Mouse (Mus musculus): Measurements from ENCODE around the gene Antxr1. TPM values are rescaled to one million over a fixed set of nuclear protein-coding genes. Genes with fewer than 3 reads are reported as not detected.

The Antxr1 gene
- polyA plus RNA-seq, 1 experiment from 2014 or later, result 7.7 TPM

- Histone ChIP-seq H3K27me3 (ENCODE audit: control insufficient read depth, insufficient read depth, low read length) (no peaks in the 10 kb centered on the region), H3K4me2 (replicated peaks; ENCODE audit: low read depth, low read length) (no peak overlapping the region), H3K4me1 (ENCODE audit: control insufficient read depth, insufficient read depth, low read length) (no peaks in the 10 kb centered on the region), H3K9me3 (ENCODE audit: control insufficient read depth, low read length) (no peaks in the 10 kb centered on the region), H3K27ac (ENCODE audit: low read depth, low read length) (no peak overlapping the region), H3K4me3 (ENCODE audit: low read length) (no peak overlapping the region), H3K36me3 (ENCODE audit: control insufficient read depth, insufficient read depth, low read length) (no peaks in the 10 kb centered on the region), H3K9ac (ENCODE audit: low read depth, low read length) (no peak overlapping the region)
- WGBS, result 94% methylated on average over 3 of the region's 3 CpGs
- ATAC-seq (ENCODE audit: low FRiP score, low TSS enrichment), result no peak
Measured at GRCm38 (mm10) chr6:87171461-87171860, 164.2 kb downstream of the Antxr1 start.

GRCm38 (mm10) chr6:87170875-87171274 lies 164.7 kb downstream of the Antxr1 start:
- no peak for ATAC-seq (ENCODE audit: low FRiP score, low TSS enrichment)

GRCm38 (mm10) chr6:87170277-87170676 lies 165.3 kb downstream of the Antxr1 start:
- no peaks in the 10 kb centered on the region; the same call in 1 of the 2 replicates for H3K36me3 ChIP-seq (ENCODE audit: control insufficient read depth, insufficient read depth, low read length)
- no peak for ATAC-seq (ENCODE audit: low FRiP score, low TSS enrichment)
- H3K4me3 ChIP-seq (ENCODE audit: low read length), result no peak overlapping the region

More at GRCm38 (mm10) chr6:87170875-87171274, 164.7 kb downstream of the Antxr1 start:
- Histone ChIP-seq H3K9me3 (ENCODE audit: control insufficient read depth, low read length) (no peaks in the 10 kb centered on the region), H3K27ac (ENCODE audit: low read depth, low read length) (no peak overlapping the region), H3K4me1 (ENCODE audit: control insufficient read depth, insufficient read depth, low read length) (no peaks in the 10 kb centered on the region), H3K9ac (ENCODE audit: low read depth, low read length) (no peak overlapping the region), H3K4me2 (replicated peaks; ENCODE audit: low read depth, low read length) (no peak overlapping the region), H3K27me3 (ENCODE audit: control insufficient read depth, insufficient read depth, low read length) (no peaks in the 10 kb centered on the region), H3K4me3 (ENCODE audit: low read length) (no peak overlapping the region), H3K36me3 (ENCODE audit: control insufficient read depth, insufficient read depth, low read length) (no peaks in the 10 kb centered on the region; the same call in 1 of the 2 replicates)
- WGBS, result 76% methylated on average over 6 of the region's 6 CpGs

GRCm38 (mm10) chr6:87168021-87168420 lies 167.6 kb downstream of the Antxr1 start:
- no peak overlapping the region for H3K27ac ChIP-seq (ENCODE audit: low read depth, low read length)
- H3K4me2 ChIP-seq (replicated peaks; ENCODE audit: low read depth, low read length), result no peak overlapping the region
- ATAC-seq (ENCODE audit: low FRiP score, low TSS enrichment), result no peak
- 89% methylated on average over 9 of the region's 9 CpGs for WGBS
- no peak overlapping the region for H3K9ac ChIP-seq (ENCODE audit: low read depth, low read length)
- no peaks in the 10 kb centered on the region for H3K4me1 ChIP-seq (ENCODE audit: control insufficient read depth, insufficient read depth, low read length)
- H3K4me3 ChIP-seq (ENCODE audit: low read length), result no peak overlapping the region
- no peaks in the 10 kb centered on the region for H3K27me3 ChIP-seq (ENCODE audit: control insufficient read depth, insufficient read depth, low read length)
- no peaks in the 10 kb centered on the region for H3K9me3 ChIP-seq (ENCODE audit: control insufficient read depth, low read length)
- H3K36me3 ChIP-seq (ENCODE audit: control insufficient read depth, insufficient read depth, low read length), result no peaks in the 10 kb centered on the region; the same call in 1 of the 2 replicates

More at GRCm38 (mm10) chr6:87170277-87170676, 165.3 kb downstream of the Antxr1 start:
- Histone ChIP-seq H3K9me3 (ENCODE audit: control insufficient read depth, low read length) (no peaks in the 10 kb centered on the region), H3K9ac (ENCODE audit: low read depth, low read length) (no peak overlapping the region), H3K4me1 (ENCODE audit: control insufficient read depth, insufficient read depth, low read length) (no peaks in the 10 kb centered on the region), H3K4me2 (replicated peaks; ENCODE audit: low read depth, low read length) (no peak overlapping the region), H3K27me3 (ENCODE audit: control insufficient read depth, insufficient read depth, low read length) (no peaks in the 10 kb centered on the region), H3K27ac (ENCODE audit: low read depth, low read length) (no peak overlapping the region)
- 92% methylated on average over 6 of the region's 6 CpGs for WGBS

- H3K36me3 ChIP-seq (ENCODE audit: control insufficient read depth, insufficient read depth, low read length), result no peaks in the 10 kb centered on the region; the same call in 1 of the 2 replicates
- H3K9ac ChIP-seq (ENCODE audit: low read depth, low read length), result no peak overlapping the region
- 68% methylated on average over 12 of the region's 12 CpGs for WGBS
- no peak overlapping the region for H3K27ac ChIP-seq (ENCODE audit: low read depth, low read length)
- no peaks in the 10 kb centered on the region for H3K27me3 ChIP-seq (ENCODE audit: control insufficient read depth, insufficient read depth, low read length)
- no peaks in the 10 kb centered on the region for H3K9me3 ChIP-seq (ENCODE audit: control insufficient read depth, low read length)
- no peak overlapping the region for H3K4me3 ChIP-seq (ENCODE audit: low read length)
- H3K4me1 ChIP-seq (ENCODE audit: control insufficient read depth, insufficient read depth, low read length), result no peaks in the 10 kb centered on the region
- no peak for ATAC-seq (ENCODE audit: low FRiP score, low TSS enrichment)
- no peak overlapping the region for H3K4me2 ChIP-seq (replicated peaks; ENCODE audit: low read depth, low read length)
Measured at GRCm38 (mm10) chr6:87166673-87167305, 168.8 kb downstream of the Antxr1 start.

- no peak overlapping the region for H3K27ac ChIP-seq (ENCODE audit: low read depth, low read length)
- H3K4me3 ChIP-seq (ENCODE audit: low read length), result no peak overlapping the region
- no peak for ATAC-seq (ENCODE audit: low FRiP score, low TSS enrichment)
- H3K9ac ChIP-seq (ENCODE audit: low read depth, low read length), result no peak overlapping the region
- H3K4me1 ChIP-seq (ENCODE audit: control insufficient read depth, insufficient read depth, low read length), result 0 out of 2 replicates have a peak, but pooled peaks cover 6% of the 10 kb centered on the region
- WGBS, result 50% methylated on average over 8 of the region's 8 CpGs
- H3K36me3 ChIP-seq (ENCODE audit: control insufficient read depth, insufficient read depth, low read length), result no peaks in the 10 kb centered on the region; the same call in 1 of the 2 replicates
- no peaks in the 10 kb centered on the region for H3K9me3 ChIP-seq (ENCODE audit: control insufficient read depth, low read length)
- H3K27me3 ChIP-seq (ENCODE audit: control insufficient read depth, insufficient read depth, low read length), result no peaks in the 10 kb centered on the region
- H3K4me2 ChIP-seq (replicated peaks; ENCODE audit: low read depth, low read length), result no peak overlapping the region
Measured at GRCm38 (mm10) chr6:87165536-87166311, 169.9 kb downstream of the Antxr1 start.

GRCm38 (mm10) chr6:87161391-87162263 lies 174.0 kb downstream of the Antxr1 start:
- no peak overlapping the region for H3K4me2 ChIP-seq (replicated peaks; ENCODE audit: low read depth, low read length)
- no peak overlapping the region for H3K9ac ChIP-seq (ENCODE audit: low read depth, low read length)
- no peaks in the 10 kb centered on the region for H3K27me3 ChIP-seq (ENCODE audit: control insufficient read depth, insufficient read depth, low read length)
- ATAC-seq (ENCODE audit: low FRiP score, low TSS enrichment), result peak; percentile 45; the same call in 1 of the 2 replicates
- 0 out of 2 replicates have a peak overlapping the region, but pooled peaks have one; percentile 4 for H3K27ac ChIP-seq (ENCODE audit: low read depth, low read length)
- no peaks in the 10 kb centered on the region for H3K9me3 ChIP-seq (ENCODE audit: control insufficient read depth, low read length)
- no peaks in the 10 kb centered on the region; the same call in 1 of the 2 replicates for H3K36me3 ChIP-seq (ENCODE audit: control insufficient read depth, insufficient read depth, low read length)
- H3K4me3 ChIP-seq (ENCODE audit: low read length), result no peak overlapping the region
- H3K4me1 ChIP-seq (ENCODE audit: control insufficient read depth, insufficient read depth, low read length), result peaks cover 12% of the 10 kb centered on the region; the same call in 1 of the 2 replicates
- 51% methylated on average over 12 of the region's 12 CpGs for WGBS

- WGBS, result 31% methylated on average over 5 of the region's 5 CpGs
- Histone ChIP-seq H3K9me3 (ENCODE audit: control insufficient read depth, low read length) (no peaks in the 10 kb centered on the region), H3K4me2 (replicated peaks; ENCODE audit: low read depth, low read length) (no peak overlapping the region), H3K27me3 (ENCODE audit: control insufficient read depth, insufficient read depth, low read length) (no peaks in the 10 kb centered on the region), H3K27ac (ENCODE audit: low read depth, low read length) (no peak overlapping the region; the same call in 1 of the 2 replicates), H3K36me3 (ENCODE audit: control insufficient read depth, insufficient read depth, low read length) (no peaks in the 10 kb centered on the region), H3K9ac (ENCODE audit: low read depth, low read length) (no peak overlapping the region), H3K4me1 (ENCODE audit: control insufficient read depth, insufficient read depth, low read length) (peaks cover 12% of the 10 kb centered on the region; the same call in 1 of the 2 replicates), H3K4me3 (ENCODE audit: low read length) (no peak overlapping the region)
- 0 out of 2 replicates have a peak, but pooled peaks have one; percentile 21 for ATAC-seq (ENCODE audit: low FRiP score, low TSS enrichment)
Measured at GRCm38 (mm10) chr6:87160196-87160595, 175.4 kb downstream of the Antxr1 start.
